Mouse (Mus musculus): Measurements from ENCODE around the gene Telo2. TPM values are rescaled to one million over a fixed set of nuclear protein-coding genes. Genes with fewer than 3 reads are reported as not detected.

The Telo2 gene
- polyA plus RNA-seq, 1 experiment from 2014 or later: 47.5 TPM

DNA sequence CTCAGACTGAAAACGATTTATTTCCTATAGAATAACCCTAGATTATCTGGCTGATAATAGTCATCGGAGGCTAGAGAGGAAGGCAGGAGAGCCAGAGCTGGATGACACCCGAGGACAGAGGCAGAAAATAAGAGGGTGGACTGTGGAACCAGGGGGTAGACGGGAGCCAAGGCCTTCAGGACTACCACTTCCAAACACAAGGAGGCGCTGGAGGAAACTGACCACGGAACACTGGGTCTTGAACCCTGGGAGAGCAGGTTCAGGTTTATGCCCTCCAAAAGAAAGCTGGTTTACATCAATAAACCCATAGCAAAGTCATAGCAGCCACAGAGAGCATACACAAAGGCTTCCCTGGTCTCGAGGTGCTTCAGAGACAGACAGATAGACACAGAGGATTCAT, 8.2 kb upstream of the Telo2 start:
- Histone ChIP-seq H3K4me2 (no peak overlapping the region), H3K27me3 (peaks cover 25% of the 10 kb centered on the region), H3K36me3 (replicated peaks) (no peaks in the 10 kb centered on the region), H3K9ac (no peak overlapping the region), H3K4me1 (no peaks in the 10 kb centered on the region), H3K27ac (no peak overlapping the region), H3K4me3 (replicated peaks) (no peak overlapping the region), H3K9me3 (no peaks in the 10 kb centered on the region)
- WGBS: 31% methylated on average over 7 of the region's 7 CpGs
- ATAC-seq (ENCODE audit: low FRiP score): no peak

DNA sequence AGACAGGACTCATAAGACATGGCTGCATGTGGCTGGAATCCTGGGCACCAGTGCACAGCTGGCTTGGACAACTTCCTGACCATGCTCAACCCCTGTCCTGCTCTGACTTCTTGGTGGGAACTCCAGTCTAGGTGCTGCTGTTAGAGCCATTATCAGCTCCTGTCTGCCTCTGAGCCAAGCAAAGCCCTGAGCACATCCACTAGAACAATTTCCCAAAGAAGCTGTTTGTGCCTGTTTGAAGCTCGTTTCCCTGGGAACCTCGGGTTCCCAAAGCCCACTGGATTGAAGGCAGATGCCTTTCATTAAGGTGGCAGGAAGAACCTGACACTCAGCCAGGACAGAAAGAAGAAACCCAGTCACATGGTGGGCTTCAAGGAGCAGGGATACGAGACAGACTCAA, 4.6 kb upstream of the Telo2 start, which contains the start of gene Ptx4:
Gene Ptx4 (plus strand): TSS at position 355 of the 400 bp plus-strand sequence.
- no peaks in the 10 kb centered on the region for H3K36me3 ChIP-seq (replicated peaks)
- H3K4me2 ChIP-seq: no peak within 1 kb of the TSS
- no peak for ATAC-seq (ENCODE audit: low FRiP score)
- peaks cover 25% of the 10 kb centered on the region for H3K27me3 ChIP-seq
- no peak within 1 kb of the TSS for H3K27ac ChIP-seq
- no peak within 1 kb of the TSS for H3K9ac ChIP-seq
- H3K9me3 ChIP-seq: no peaks in the 10 kb centered on the region
- 52% methylated on average over 3 of the region's 3 CpGs for WGBS
- H3K4me3 ChIP-seq (replicated peaks): no peak within 1 kb of the TSS
- H3K4me1 ChIP-seq: peaks cover 5% of the 10 kb centered on the region; the same call in 1 of the 2 replicates

- WGBS: 31% methylated on average over 4 of the region's 4 CpGs
- H3K9ac ChIP-seq: no peak overlapping the region
- H3K4me3 ChIP-seq (replicated peaks): no peak overlapping the region
- no peak overlapping the region for H3K27ac ChIP-seq
- no peaks in the 10 kb centered on the region for H3K9me3 ChIP-seq
- peaks cover 14% of the 10 kb centered on the region for H3K4me1 ChIP-seq
- H3K4me2 ChIP-seq: no peak overlapping the region
- no peak for ATAC-seq (ENCODE audit: low FRiP score)
- peaks cover 11% of the 10 kb centered on the region; the same call in 1 of the 2 replicates for H3K27me3 ChIP-seq
- H3K36me3 ChIP-seq (replicated peaks): 0 out of 2 replicates have a peak, but pooled peaks cover 7% of the 10 kb centered on the region
These were observed 1.5 kb upstream of the Telo2 start for GRCm38 (mm10) chr17:25117263-25117662.

DNA sequence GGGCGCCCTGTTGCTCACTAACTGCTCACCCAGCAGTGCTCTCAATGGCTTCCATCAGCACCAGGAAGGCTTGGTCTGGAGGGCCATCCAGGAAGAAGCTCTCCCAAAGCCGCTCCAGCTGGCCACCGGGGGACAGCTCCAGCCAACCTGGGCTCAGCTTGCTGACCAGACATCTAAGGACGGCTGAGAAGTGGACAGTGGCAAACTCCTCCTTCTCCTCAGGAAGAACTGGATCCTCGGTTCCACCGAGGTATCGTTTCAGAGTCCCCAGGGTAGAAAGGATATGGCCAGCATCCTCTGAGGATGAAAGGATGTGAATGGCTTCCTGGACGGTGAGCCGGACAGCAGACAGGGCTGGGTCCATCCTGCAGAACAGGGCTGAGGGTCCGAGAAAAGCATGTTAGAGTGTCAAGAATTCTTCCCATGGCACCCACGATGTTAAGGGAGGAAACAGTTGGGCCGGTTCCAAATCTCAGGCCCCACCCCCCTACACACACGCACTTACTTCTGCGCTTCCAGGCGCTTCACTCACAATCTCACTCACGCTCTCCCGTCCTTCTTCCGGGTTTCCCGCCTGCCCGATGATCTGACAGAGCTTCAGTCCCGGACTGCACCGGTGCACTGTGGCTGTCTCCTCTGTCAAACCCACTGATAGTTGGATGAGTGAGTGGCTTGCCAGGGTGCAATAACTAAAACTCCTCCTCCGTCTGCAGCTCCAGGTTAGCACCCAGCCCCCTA, 690 bp downstream of the Telo2 start:
- no peaks in the 10 kb centered on the region for H3K9me3 ChIP-seq
- H3K4me3 ChIP-seq (replicated peaks): peak overlapping the region; percentile 63
- H3K36me3 ChIP-seq (replicated peaks): peaks cover 17% of the 10 kb centered on the region
- H3K4me1 ChIP-seq: peaks cover 14% of the 10 kb centered on the region
- peak overlapping the region; percentile 90 for H3K27ac ChIP-seq
- peak overlapping the region; percentile 81 for H3K9ac ChIP-seq
- peak overlapping the region; percentile 97 for H3K4me2 ChIP-seq
- peak; percentile 63 for ATAC-seq (ENCODE audit: low FRiP score)
- 11% methylated on average over 23 of the region's 23 CpGs for WGBS
- peaks cover 5% of the 10 kb centered on the region; the same call in 1 of the 2 replicates for H3K27me3 ChIP-seq

- Histone ChIP-seq H3K4me1 (peaks cover 14% of the 10 kb centered on the region), H3K4me2 (no peak overlapping the region), H3K27ac (no peak overlapping the region), H3K9me3 (no peaks in the 10 kb centered on the region), H3K4me3 (replicated peaks) (no peak overlapping the region), H3K36me3 (replicated peaks) (peaks cover 43% of the 10 kb centered on the region), H3K9ac (no peak overlapping the region), H3K27me3 (no peaks in the 10 kb centered on the region)
- 87% methylated on average over 3 of the region's 3 CpGs for WGBS
- ATAC-seq (ENCODE audit: low FRiP score): no peak
These were observed 3.4 kb downstream of the Telo2 start for GRCm38 (mm10) chr17:25112423-25112810.

DNA sequence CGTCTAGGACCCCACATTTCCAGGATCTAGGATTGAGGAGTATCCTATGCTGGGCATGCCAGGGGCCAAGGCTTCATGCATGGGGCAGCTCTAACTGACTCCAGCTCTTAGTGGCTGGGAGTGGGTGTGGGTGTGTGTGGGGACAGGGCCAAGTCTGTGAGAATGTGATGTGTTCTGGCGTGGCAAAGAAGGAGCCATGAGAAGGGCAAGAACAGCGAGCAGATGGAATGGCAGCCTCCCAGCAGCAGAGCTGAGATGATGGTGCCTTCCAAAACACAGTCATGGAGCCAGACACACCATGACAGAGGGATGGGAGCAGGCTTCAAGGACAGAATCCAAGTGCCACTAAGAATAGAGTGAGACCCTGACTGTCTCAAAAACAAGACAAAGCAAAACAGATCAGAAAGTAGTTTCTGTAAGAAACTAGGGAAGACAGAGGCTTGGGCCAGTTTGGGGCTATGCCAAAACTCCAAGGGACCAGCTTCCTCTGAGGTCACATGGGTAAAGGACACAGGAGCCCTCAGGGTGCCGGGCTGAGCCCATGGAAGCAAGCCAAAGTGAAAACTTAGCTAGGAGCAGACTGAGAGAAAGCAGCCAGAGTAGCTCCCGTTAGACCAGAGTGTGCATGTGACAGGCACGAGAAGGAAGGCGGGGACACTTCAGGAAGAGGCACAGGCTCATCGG, 3.9 kb downstream of the Telo2 start:
- Histone ChIP-seq H3K4me2 (no peak overlapping the region), H3K27ac (no peak overlapping the region), H3K9me3 (no peaks in the 10 kb centered on the region), H3K36me3 (replicated peaks) (peaks cover 48% of the 10 kb centered on the region), H3K9ac (no peak overlapping the region), H3K4me1 (peaks cover 14% of the 10 kb centered on the region), H3K4me3 (replicated peaks) (no peak overlapping the region), H3K27me3 (no peaks in the 10 kb centered on the region)
- 90% methylated on average over 8 of the region's 8 CpGs for WGBS
- ATAC-seq (ENCODE audit: low FRiP score): no peak

- peaks cover 12% of the 10 kb centered on the region for H3K4me1 ChIP-seq
- no peaks in the 10 kb centered on the region for H3K9me3 ChIP-seq
- H3K36me3 ChIP-seq (replicated peaks): peaks cover 55% of the 10 kb centered on the region
- ATAC-seq (ENCODE audit: low FRiP score): no peak
- H3K4me3 ChIP-seq (replicated peaks): no peak overlapping the region
- H3K4me2 ChIP-seq: no peak overlapping the region
- H3K27me3 ChIP-seq: no peaks in the 10 kb centered on the region
- no peak overlapping the region for H3K9ac ChIP-seq
- no peak overlapping the region for H3K27ac ChIP-seq
- 95% methylated on average over 5 of the region's 5 CpGs for WGBS
These were observed 4.5 kb downstream of the Telo2 start for GRCm38 (mm10) chr17:25111220-25111619.

GRCm38 (mm10) chr17:25110590-25110989, 5.2 kb downstream of the Telo2 start:
- H3K9ac ChIP-seq: no peak overlapping the region
- peaks cover 61% of the 10 kb centered on the region for H3K36me3 ChIP-seq (replicated peaks)
- no peaks in the 10 kb centered on the region for H3K27me3 ChIP-seq
- no peak overlapping the region for H3K4me2 ChIP-seq
- H3K9me3 ChIP-seq: no peaks in the 10 kb centered on the region
- H3K4me3 ChIP-seq (replicated peaks): no peak overlapping the region
- peaks cover 10% of the 10 kb centered on the region for H3K4me1 ChIP-seq
- H3K27ac ChIP-seq: no peak overlapping the region
- 95% methylated on average over 6 of the region's 6 CpGs for WGBS
- no peak for ATAC-seq (ENCODE audit: low FRiP score)

DNA sequence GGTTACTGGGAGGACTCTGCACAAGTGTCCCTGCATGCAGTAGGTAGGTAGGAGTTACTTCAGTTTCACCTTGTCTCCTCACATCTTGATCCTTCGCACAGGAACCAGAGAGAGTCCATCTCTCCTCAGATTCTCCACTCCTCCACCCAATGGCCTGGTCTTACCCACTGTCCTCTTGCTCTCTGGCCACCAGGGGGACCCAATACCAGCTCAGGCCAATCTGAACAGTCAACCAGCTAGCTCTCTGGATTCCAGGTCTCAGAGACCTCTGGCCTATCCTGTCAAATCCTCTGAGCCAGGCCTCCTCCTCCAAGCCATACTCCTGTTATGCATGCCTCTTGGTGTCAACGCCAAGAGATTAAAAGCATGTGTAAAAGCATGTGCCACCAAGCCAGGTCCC, 6.2 kb downstream of the Telo2 start:
- peaks cover 71% of the 10 kb centered on the region for H3K36me3 ChIP-seq (replicated peaks)
- H3K9me3 ChIP-seq: no peaks in the 10 kb centered on the region
- H3K9ac ChIP-seq: no peak overlapping the region
- no peak overlapping the region for H3K4me3 ChIP-seq (replicated peaks)
- no peak for ATAC-seq (ENCODE audit: low FRiP score)
- H3K4me2 ChIP-seq: no peak overlapping the region
- no peaks in the 10 kb centered on the region for H3K27me3 ChIP-seq
- peaks cover 2% of the 10 kb centered on the region for H3K4me1 ChIP-seq
- 91% methylated on average over 2 of the region's 2 CpGs for WGBS
- no peak overlapping the region for H3K27ac ChIP-seq

DNA sequence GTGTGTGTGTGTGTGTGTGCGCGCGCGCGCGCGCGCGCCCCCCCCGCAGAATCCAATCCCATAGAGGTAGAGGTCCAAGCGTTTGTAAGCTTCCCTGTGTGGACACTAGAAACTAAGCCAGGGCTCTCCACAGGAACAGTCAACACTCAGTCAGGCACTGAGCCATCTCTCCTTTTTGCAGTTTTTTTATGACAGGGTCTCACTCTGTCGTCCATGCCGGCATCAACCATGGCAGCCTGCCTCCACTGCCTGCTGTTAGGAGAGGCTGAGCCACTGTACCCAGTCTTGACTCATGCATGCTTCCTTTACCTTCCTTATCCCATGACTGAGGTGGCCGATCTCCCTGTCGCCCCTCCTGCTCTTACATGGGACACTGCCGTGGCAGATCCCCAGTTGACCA, 8.0 kb downstream of the Telo2 start:
- H3K9ac ChIP-seq: no peak overlapping the region
- ATAC-seq (ENCODE audit: low FRiP score): no peak
- no peaks in the 10 kb centered on the region for H3K4me1 ChIP-seq
- H3K36me3 ChIP-seq (replicated peaks): peaks cover 82% of the 10 kb centered on the region
- no peak overlapping the region for H3K4me3 ChIP-seq (replicated peaks)
- WGBS: 97% methylated on average over 14 of the region's 16 CpGs
- H3K27me3 ChIP-seq: no peaks in the 10 kb centered on the region
- no peak overlapping the region for H3K4me2 ChIP-seq
- H3K9me3 ChIP-seq: no peaks in the 10 kb centered on the region
- H3K27ac ChIP-seq: no peak overlapping the region

GRCm38 (mm10) chr17:25101338-25101737, 14.4 kb downstream of the Telo2 start:
- no peaks in the 10 kb centered on the region for H3K4me1 ChIP-seq
- 92% methylated on average over 11 of the region's 11 CpGs for WGBS
- no peaks in the 10 kb centered on the region for H3K9me3 ChIP-seq
- no peak overlapping the region for H3K4me3 ChIP-seq (replicated peaks)
- H3K36me3 ChIP-seq (replicated peaks): peaks cover 93% of the 10 kb centered on the region
- H3K9ac ChIP-seq: no peak overlapping the region
- H3K27ac ChIP-seq: no peak overlapping the region
- ATAC-seq (ENCODE audit: low FRiP score): no peak
- no peak overlapping the region for H3K4me2 ChIP-seq
- H3K27me3 ChIP-seq: no peaks in the 10 kb centered on the region

- no peak overlapping the region for H3K4me3 ChIP-seq (replicated peaks)
- no peaks in the 10 kb centered on the region for H3K4me1 ChIP-seq
- ATAC-seq (ENCODE audit: low FRiP score): no peak
- no peak overlapping the region for H3K9ac ChIP-seq
- 90% methylated on average over 6 of the region's 6 CpGs for WGBS
- no peaks in the 10 kb centered on the region for H3K27me3 ChIP-seq
- no peak overlapping the region for H3K27ac ChIP-seq
- no peaks in the 10 kb centered on the region for H3K9me3 ChIP-seq
- peaks cover 81% of the 10 kb centered on the region for H3K36me3 ChIP-seq (replicated peaks)
- no peak overlapping the region for H3K4me2 ChIP-seq
These were observed 15.7 kb downstream of the Telo2 start for GRCm38 (mm10) chr17:25100052-25100451.

- Histone ChIP-seq H3K27ac (no peak overlapping the region), H3K9ac (no peak overlapping the region), H3K9me3 (no peaks in the 10 kb centered on the region), H3K27me3 (no peaks in the 10 kb centered on the region), H3K36me3 (replicated peaks) (peaks cover 70% of the 10 kb centered on the region), H3K4me3 (replicated peaks) (no peak overlapping the region), H3K4me1 (no peaks in the 10 kb centered on the region), H3K4me2 (no peak overlapping the region)
- WGBS: 87% methylated on average over 2 of the region's 2 CpGs
- no peak for ATAC-seq (ENCODE audit: low FRiP score)
These were observed 19.5 kb downstream of the Telo2 start for GRCm38 (mm10) chr17:25096221-25096620.

Data from forebrain, embryonic 12.5 days (tissue).